Mouse (Mus musculus) embryonic facial prominence, embryonic 11.5 days (tissue): Measurements from ENCODE around the gene Smim27. TPM values are rescaled to one million over a fixed set of nuclear protein-coding genes. Genes with fewer than 3 reads are reported as not detected.

ENCODE experiments used
- ATAC-seq: fragments of 200-750 bp; cut with Nextera tagmentation; replicated peaks from 2 replicates; pipeline ENCODE4 v1.8.0; 2017; ENCODE audit warnings: low read depth; ENCODE audit not compliant: insufficient number of reproducible peaks, low FRiP score, low TSS enrichment
- DNase-seq: peaks from one replicate; pipeline ENCODE4 v3.0.0-alpha.2; 2015; ENCODE audit warnings: low spot score
- H3K27ac ChIP-seq: fragments of 300-500 bp; sonication (generic); replicated peaks from 2 replicates; pipeline ENCODE4 v1.5.1; 2014; ENCODE audit warnings: mild to moderate bottlenecking, low read depth, low read length, control low read depth
- H3K27me3 ChIP-seq: fragments of 300-500 bp; sonication (generic); 2 replicates; pipeline ENCODE4 v1.6.1; 2014; ENCODE audit warnings: mild to moderate bottlenecking, low read length, moderate library complexity, mixed read lengths; ENCODE audit not compliant: control insufficient read depth, insufficient read depth
- H3K36me3 ChIP-seq: fragments of 300-500 bp; sonication (generic); replicated peaks from 2 replicates; pipeline ENCODE4 v1.6.1; 2014; ENCODE audit warnings: low read depth, mild to moderate bottlenecking, low read length, moderate library complexity, mixed read lengths; ENCODE audit not compliant: control insufficient read depth, insufficient read depth
- H3K4me1 ChIP-seq: fragments of 300-500 bp; sonication (generic); 2 replicates; pipeline ENCODE4 v1.6.1; 2014; ENCODE audit warnings: low read length, mixed read lengths; ENCODE audit not compliant: control insufficient read depth, insufficient read depth
- H3K4me2 ChIP-seq: fragments of 300-500 bp; sonication (generic); 2 replicates; pipeline ENCODE4 v1.6.1; 2014; ENCODE audit warnings: low read depth, mild to moderate bottlenecking, control low read depth, low read length, moderate library complexity
- H3K4me3 ChIP-seq: fragments of 300-500 bp; sonication (generic); 2 replicates; pipeline ENCODE4 v1.5.1; 2014; ENCODE audit warnings: low read depth, low read length, control low read depth
- H3K9ac ChIP-seq: fragments of 300-500 bp; sonication (generic); replicated peaks from 2 replicates; pipeline ENCODE4 v1.6.1; 2014; ENCODE audit warnings: mild to moderate bottlenecking, control low read depth, low read length
- H3K9me3 ChIP-seq: fragments of 300-500 bp; sonication (generic); replicated peaks from 2 replicates; pipeline ENCODE4 v1.6.1; 2016; ENCODE audit warnings: mild to moderate bottlenecking, low read length, inconsistent platforms, mixed read lengths; ENCODE audit not compliant: control insufficient read depth
- WGBS: fragments of 180-500 bp; shearing (Covaris S2); extraction: QIAGEN DNeasy Blood & Tissue Kit; methylation state at CpG from one replicate; pipeline ENCODE4 v1.1.7; 2014; 5-methylcytosine and 5-hydroxymethylcytosine counted together
- polyA plus RNA-seq: library from polyadenylated mRNA; unstranded; fragments of >200 nt; fragmentation: Nextera tagmentation; extraction: Ambion mirVana; gene quantifications from 2 replicates; pipeline ENCODE4 v1.2.1, GENCODE M21; 2014

Gene Smim27
- polyA plus RNA-seq, 1 experiment from 2014 or later = 32.9 TPM

GRCm38 (mm10) chr4:40299169-40299568 is 29.8 kb downstream of the Smim27 start:
- no peak overlapping the region for H3K9ac ChIP-seq
- ATAC-seq = no peak
- no peaks in the 10 kb centered on the region for H3K36me3 ChIP-seq
- DNase-seq = no peak
- H3K4me3 ChIP-seq = no peak overlapping the region
- WGBS = 81% methylated on average over 5 of the region's 5 CpGs
- H3K4me2 ChIP-seq = no peak overlapping the region
- no peak overlapping the region for H3K27ac ChIP-seq
- no peaks in the 10 kb centered on the region for H3K4me1 ChIP-seq
- H3K9me3 ChIP-seq = no peaks in the 10 kb centered on the region
- no peaks in the 10 kb centered on the region for H3K27me3 ChIP-seq

GRCm38 (mm10) chr4:40301076-40301789 is 31.9 kb downstream of the Smim27 start:
- DNase-seq (peak; percentile 94), ATAC-seq (0 out of 2 replicates have a peak, but pooled peaks have one; percentile 66)
- no peaks in the 10 kb centered on the region for H3K36me3 ChIP-seq
- no peaks in the 10 kb centered on the region for H3K27me3 ChIP-seq
- 13% methylated on average over 16 of the region's 16 CpGs for WGBS
- no peaks in the 10 kb centered on the region for H3K9me3 ChIP-seq
- no peak overlapping the region for H3K4me3 ChIP-seq
- no peak overlapping the region for H3K4me2 ChIP-seq
- no peaks in the 10 kb centered on the region for H3K4me1 ChIP-seq
- H3K9ac ChIP-seq = no peak overlapping the region
- no peak overlapping the region for H3K27ac ChIP-seq

GRCm38 (mm10) chr4:40302445-40303125 is 33.2 kb downstream of the Smim27 start:
- Histone ChIP-seq H3K9ac (no peak overlapping the region), H3K27ac (no peak overlapping the region), H3K4me3 (no peak overlapping the region), H3K9me3 (no peaks in the 10 kb centered on the region), H3K4me1 (no peaks in the 10 kb centered on the region), H3K36me3 (no peaks in the 10 kb centered on the region), H3K27me3 (no peaks in the 10 kb centered on the region), H3K4me2 (no peak overlapping the region)
- WGBS = 77% methylated on average over 10 of the region's 10 CpGs
- ATAC-seq (no peak), DNase-seq (no peak)

- Histone ChIP-seq H3K27ac (no peak overlapping the region), H3K9ac (no peak overlapping the region), H3K36me3 (no peaks in the 10 kb centered on the region), H3K4me1 (no peaks in the 10 kb centered on the region), H3K27me3 (no peaks in the 10 kb centered on the region), H3K4me2 (no peak overlapping the region), H3K9me3 (no peaks in the 10 kb centered on the region), H3K4me3 (no peak overlapping the region)
- no peak for ATAC-seq
- no peak for DNase-seq
Measured at GRCm38 (mm10) chr4:40309682-40310081, 40.3 kb downstream of the Smim27 start.

- Histone ChIP-seq H3K9me3 (no peaks in the 10 kb centered on the region), H3K9ac (no peak overlapping the region), H3K36me3 (no peaks in the 10 kb centered on the region), H3K4me3 (no peak overlapping the region), H3K27me3 (no peaks in the 10 kb centered on the region), H3K27ac (no peak overlapping the region), H3K4me2 (no peak overlapping the region), H3K4me1 (no peaks in the 10 kb centered on the region)
- WGBS = 81% methylated on average over 11 of the region's 11 CpGs
- ATAC-seq = no peak
- DNase-seq = no peak
Measured at GRCm38 (mm10) chr4:40310796-40311383, 41.5 kb downstream of the Smim27 start.

GRCm38 (mm10) chr4:40312213-40312612 is 42.8 kb downstream of the Smim27 start:
- WGBS = 76% methylated on average over 1 of the region's 1 CpGs
- no peak overlapping the region for H3K4me3 ChIP-seq
- DNase-seq (no peak), ATAC-seq (no peak)
- no peaks in the 10 kb centered on the region for H3K4me1 ChIP-seq
- no peak overlapping the region for H3K4me2 ChIP-seq
- H3K27ac ChIP-seq = no peak overlapping the region
- H3K27me3 ChIP-seq = no peaks in the 10 kb centered on the region
- H3K36me3 ChIP-seq = no peaks in the 10 kb centered on the region
- no peaks in the 10 kb centered on the region for H3K9me3 ChIP-seq
- H3K9ac ChIP-seq = no peak overlapping the region

GRCm38 (mm10) chr4:40313026-40313425 is 43.6 kb downstream of the Smim27 start:
- Histone ChIP-seq H3K36me3 (no peaks in the 10 kb centered on the region), H3K27ac (no peak overlapping the region), H3K9me3 (no peaks in the 10 kb centered on the region), H3K4me3 (no peak overlapping the region), H3K27me3 (no peaks in the 10 kb centered on the region), H3K4me1 (no peaks in the 10 kb centered on the region), H3K4me2 (no peak overlapping the region), H3K9ac (no peak overlapping the region)
- ATAC-seq (no peak), DNase-seq (no peak)
- 67% methylated on average over 6 of the region's 6 CpGs for WGBS

GRCm38 (mm10) chr4:40317404-40317803 is 48.0 kb downstream of the Smim27 start:
- H3K27ac ChIP-seq = no peak overlapping the region
- H3K9ac ChIP-seq = no peak overlapping the region
- H3K27me3 ChIP-seq = no peaks in the 10 kb centered on the region
- DNase-seq (no peak), ATAC-seq (no peak)
- 72% methylated on average over 3 of the region's 3 CpGs for WGBS
- no peaks in the 10 kb centered on the region for H3K36me3 ChIP-seq
- no peaks in the 10 kb centered on the region for H3K9me3 ChIP-seq
- H3K4me1 ChIP-seq = no peaks in the 10 kb centered on the region
- no peak overlapping the region for H3K4me2 ChIP-seq
- H3K4me3 ChIP-seq = no peak overlapping the region
